Mouse (Mus musculus) C2C12 (cell line): ENCODE results near the gene Gm10053.

Source experiments
- CTCF ChIP-seq: IDR thresholded peaks from one replicate; pipeline ENCODE4 v1.5.1; 2011; ENCODE audit not compliant: control insufficient read depth, insufficient read depth, insufficient read length
- MYOD1 ChIP-seq: IDR thresholded peaks from one replicate; pipeline ENCODE4 v1.6.1; 2011; ENCODE audit warnings: low read depth; ENCODE audit not compliant: control insufficient read depth, insufficient read length

- TF ChIP-seq CTCF (no peak), MYOD1 (no peak)
Measured at GRCm38 (mm10) chr19:24873873-24874272, 1.6 kb upstream of the Gm10053 start.
